Mouse (Mus musculus) ES-E14 (cell line): Measurements from ENCODE around the gene Gm10134. TPM values are rescaled to one million over a fixed set of nuclear protein-coding genes. Genes with fewer than 3 reads are reported as not detected.

Experiments
- DNase-seq: peaks from one replicate; pipeline ENCODE4 v3.0.0-alpha.2; 2013; ENCODE audit warnings: low read depth, low spot score
- H3K27ac ChIP-seq: 2 replicates; pipeline ENCODE4 v1.5.1; 2012; ENCODE audit warnings: low read depth, mild to moderate bottlenecking, low read length, moderate library complexity, mixed read lengths; ENCODE audit not compliant: poor library complexity, insufficient read depth, severe bottlenecking
- H3K36me3 ChIP-seq: 2 replicates; pipeline ENCODE4 v1.6.1; 2012; ENCODE audit warnings: mild to moderate bottlenecking, low read length, moderate library complexity, mixed read lengths; ENCODE audit not compliant: control insufficient read depth, poor library complexity, insufficient read depth, severe bottlenecking
- H3K4me1 ChIP-seq, 2 experiments: fragments of 150-350 bp in 1 of 2; sonication (generic) in 1 of 2; 2 replicates each; pipeline ENCODE4 v1.6.1; 2012; ENCODE audit warnings: low read length in 2 of 2, mild to moderate bottlenecking in 1 of 2, mixed read lengths in 1 of 2; ENCODE audit not compliant: control insufficient read depth in 2 of 2, insufficient read depth in 2 of 2, poor library complexity in 1 of 2
- H3K4me3 ChIP-seq, 2 experiments: fragments of 150-350 bp in 1 of 2; sonication (generic) in 1 of 2; 2 replicates each; pipeline ENCODE4 v1.5.1; 2012; ENCODE audit warnings: low read length in 2 of 2, low read depth in 1 of 2, mild to moderate bottlenecking in 1 of 2, mixed read lengths in 1 of 2; ENCODE audit not compliant: insufficient read depth in 1 of 2, poor library complexity in 1 of 2, severe bottlenecking in 1 of 2
- H3K9ac ChIP-seq: 2 replicates; pipeline ENCODE4 v1.6.1; 2012; ENCODE audit warnings: low read depth, mild to moderate bottlenecking, low read length, mixed read lengths; ENCODE audit not compliant: poor library complexity, insufficient read depth, severe bottlenecking
- H3K9me3 ChIP-seq: fragments of 150-350 bp; sonication (generic); 2 replicates; pipeline ENCODE4 v1.6.1; 2012; ENCODE audit warnings: low read depth, mild to moderate bottlenecking, low read length; ENCODE audit not compliant: control insufficient read depth, insufficient read depth
- CHD2 ChIP-seq: IDR thresholded peaks from 2 replicates; pipeline ENCODE4 v1.6.1; 2014; ENCODE audit warnings: mild to moderate bottlenecking, low read depth, low read length, inconsistent platforms
- HCFC1 ChIP-seq: IDR thresholded peaks from 2 replicates; pipeline ENCODE4 v1.6.1; 2012; ENCODE audit warnings: low read length, inconsistent platforms, borderline replicate concordance; ENCODE audit not compliant: insufficient read depth
- MAFK ChIP-seq: IDR thresholded peaks from 2 replicates; pipeline ENCODE4 v1.6.1; 2014; ENCODE audit warnings: mild to moderate bottlenecking, low read depth, low read length, inconsistent platforms; ENCODE audit not compliant: insufficient read depth
- ZC3H11A ChIP-seq: IDR thresholded peaks from 2 replicates; pipeline ENCODE4 v1.6.1; 2012; ENCODE audit warnings: low read depth, mild to moderate bottlenecking, inconsistent platforms, low read length, borderline replicate concordance
- ZNF384 ChIP-seq: IDR thresholded peaks from 2 replicates; pipeline ENCODE4 v1.6.1; 2012; ENCODE audit warnings: low read depth, low read length, inconsistent platforms
- in situ Hi-C, 2 experiments: fragments of 600-800 bp; cut with MboI; formaldehyde crosslinking; loops; one replicate each; pipeline ENCODE4 v1.15.1; 2025; ENCODE audit warnings: low sequenced_read_pairs in 2 of 2, inconsistent platforms in 1 of 2; ENCODE audit not compliant: unreplicated experiment in 2 of 2
- total RNA-seq: library from RNA; depleted of rRNA; stranded (reverse); fragments of 300-350 nt; gene quantifications from 2 replicates; pipeline ENCODE4 v1.2.3, GENCODE M21; 2012; rRNA removed

The Gm10134 gene
- 0.80 and 5.1 TPM in 2 replicates for total RNA-seq

DNA sequence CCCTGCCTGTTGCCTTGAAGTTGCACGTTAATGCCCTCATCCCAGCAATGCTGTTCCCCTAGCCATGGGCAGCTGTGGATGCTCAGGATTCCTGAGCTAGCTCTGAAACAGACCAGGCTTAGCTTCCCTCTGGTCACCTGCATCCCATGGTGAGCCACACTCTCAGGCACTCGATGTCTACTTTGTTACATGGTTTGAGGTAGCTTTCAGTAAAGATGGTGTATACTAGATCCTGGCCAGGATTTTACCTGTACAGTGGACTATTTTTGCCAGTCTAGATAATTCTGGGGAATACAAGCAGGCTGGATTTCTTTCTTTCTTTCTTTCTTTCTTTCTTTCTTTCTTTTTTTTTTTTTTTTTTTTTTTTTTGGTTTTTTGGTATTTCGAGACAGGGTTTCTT, at the start of gene Gm10134:
TSS of gene Gm10134 (plus strand) at position 301 of the 400 bp plus-strand sequence.
- Histone ChIP-seq H3K4me3 (peak within 1 kb of the TSS; percentile 40 to 43), H3K36me3 (no peaks in the 10 kb centered on the region), H3K9me3 (no peaks in the 10 kb centered on the region), H3K9ac (peak within 1 kb of the TSS; percentile 45; the same call in 1 of the 2 replicates), H3K27ac (peak within 1 kb of the TSS; percentile 78), H3K4me1 (peaks cover 4 to 14% of the 10 kb centered on the region in 2 experiments)
- no peak for DNase-seq
- in situ Hi-C loops: no loop called here
- no peak for TF ChIP-seq HCFC1
- TF ChIP-seq MAFK: no peak
- TF ChIP-seq ZNF384: peak; percentile 39; the same call in 1 of the 2 replicates

DNA sequence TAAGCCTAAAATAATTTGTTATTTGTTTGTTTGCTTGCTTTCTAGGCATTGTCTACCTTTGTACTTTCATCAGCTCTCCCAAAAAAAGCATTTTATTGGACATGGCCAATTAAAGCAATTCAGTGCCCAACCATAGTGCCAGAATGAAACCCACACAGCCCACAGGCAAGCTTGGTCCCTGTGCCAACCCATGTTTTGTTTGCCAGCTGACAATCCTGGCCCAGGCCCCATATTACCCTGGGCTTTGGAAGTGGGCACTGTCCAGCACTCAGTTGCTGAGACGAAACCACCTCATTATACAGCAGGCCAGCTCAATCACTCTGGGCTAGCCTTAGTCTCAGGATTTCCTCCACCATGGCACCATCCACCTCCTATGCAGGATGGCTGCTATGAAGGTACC, 49.3 kb upstream of the Gm10134 start:
- no peak for DNase-seq
- no peak for TF ChIP-seq CHD2
- Histone ChIP-seq H3K4me1 (peaks cover 0 to 4% of the 10 kb centered on the region in 2 experiments; a peak in 1 of 4 replicates), H3K4me3 (no peak overlapping the region), H3K36me3 (peaks cover under 1% of the 10 kb centered on the region; the same call in 1 of the 2 replicates), H3K9me3 (no peaks in the 10 kb centered on the region), H3K9ac (no peak overlapping the region), H3K27ac (no peak overlapping the region)
- in situ Hi-C loops: no loop called here

DNA sequence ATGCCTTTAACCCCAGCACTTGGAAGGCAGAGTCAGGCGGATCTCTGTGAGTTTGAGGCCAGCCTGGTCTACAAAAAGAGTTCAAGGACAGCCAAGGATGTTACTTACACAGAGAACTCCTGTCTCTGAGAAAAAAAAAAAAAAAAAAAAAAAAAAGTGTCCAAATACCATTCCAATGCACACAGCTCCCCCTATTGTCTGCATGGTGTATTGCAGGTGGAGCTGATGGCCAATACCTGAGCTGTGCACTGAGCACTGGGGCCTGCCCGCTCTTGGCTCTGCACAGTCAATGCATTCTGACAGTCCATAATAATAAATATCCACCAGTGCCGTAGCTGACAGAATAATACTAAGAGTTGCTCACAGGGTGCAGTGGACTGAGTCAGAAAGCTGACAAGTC, 42.0 kb upstream of the Gm10134 start:
- no peak overlapping the region for H3K9ac ChIP-seq
- in situ Hi-C loops: no loop called here
- peaks cover 4% of the 10 kb centered on the region; the same call in 1 of the 2 replicates for H3K36me3 ChIP-seq
- no peaks in the 10 kb centered on the region for H3K9me3 ChIP-seq
- DNase-seq: peak; percentile 84
- TF ChIP-seq ZC3H11A (peak; percentile 35; the same call in 1 of the 2 replicates), ZNF384 (peak; percentile 100), CHD2 (no peak), HCFC1 (0 out of 2 replicates have a peak, but pooled peaks have one; percentile 20), MAFK (peak; percentile 41; the same call in 1 of the 2 replicates)
- peaks cover 4 to 10% of the 10 kb centered on the region in 2 experiments; a peak in 3 of 4 replicates for H3K4me1 ChIP-seq
- no peak overlapping the region for H3K27ac ChIP-seq
- H3K4me3 ChIP-seq: no peak overlapping the region; a peak in 1 of 4 replicates

DNA sequence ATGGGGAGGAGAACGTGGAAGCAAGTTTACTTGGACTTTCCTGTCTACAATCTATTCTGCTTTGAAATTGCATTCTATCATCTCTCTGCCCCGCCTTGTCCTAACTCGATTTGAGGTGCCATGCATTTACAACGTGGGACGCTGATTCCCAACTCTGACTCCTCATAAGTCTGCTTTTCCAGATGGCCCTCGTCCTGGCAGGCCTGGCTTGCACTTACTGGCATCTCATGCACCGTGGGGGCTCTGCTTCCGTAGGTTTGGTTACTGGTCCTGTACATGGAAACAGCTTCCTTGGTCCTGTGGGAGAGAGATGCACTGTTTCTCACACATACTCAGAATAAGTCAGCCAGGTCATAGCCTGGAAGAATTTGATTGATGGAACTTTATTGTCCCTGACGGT, 41.0 kb upstream of the Gm10134 start:
- Histone ChIP-seq H3K4me1 (peaks cover 4 to 15% of the 10 kb centered on the region in 2 experiments; a peak in 3 of 4 replicates), H3K36me3 (peaks cover 13% of the 10 kb centered on the region), H3K9ac (no peak overlapping the region), H3K9me3 (no peaks in the 10 kb centered on the region), H3K4me3 (no peak overlapping the region), H3K27ac (no peak overlapping the region)
- in situ Hi-C loops: no loop called here
- no peak for DNase-seq
- TF ChIP-seq HCFC1: no peak
- TF ChIP-seq ZNF384: no peak
- no peak for TF ChIP-seq MAFK
- TF ChIP-seq ZC3H11A: no peak
- TF ChIP-seq CHD2: no peak

DNA sequence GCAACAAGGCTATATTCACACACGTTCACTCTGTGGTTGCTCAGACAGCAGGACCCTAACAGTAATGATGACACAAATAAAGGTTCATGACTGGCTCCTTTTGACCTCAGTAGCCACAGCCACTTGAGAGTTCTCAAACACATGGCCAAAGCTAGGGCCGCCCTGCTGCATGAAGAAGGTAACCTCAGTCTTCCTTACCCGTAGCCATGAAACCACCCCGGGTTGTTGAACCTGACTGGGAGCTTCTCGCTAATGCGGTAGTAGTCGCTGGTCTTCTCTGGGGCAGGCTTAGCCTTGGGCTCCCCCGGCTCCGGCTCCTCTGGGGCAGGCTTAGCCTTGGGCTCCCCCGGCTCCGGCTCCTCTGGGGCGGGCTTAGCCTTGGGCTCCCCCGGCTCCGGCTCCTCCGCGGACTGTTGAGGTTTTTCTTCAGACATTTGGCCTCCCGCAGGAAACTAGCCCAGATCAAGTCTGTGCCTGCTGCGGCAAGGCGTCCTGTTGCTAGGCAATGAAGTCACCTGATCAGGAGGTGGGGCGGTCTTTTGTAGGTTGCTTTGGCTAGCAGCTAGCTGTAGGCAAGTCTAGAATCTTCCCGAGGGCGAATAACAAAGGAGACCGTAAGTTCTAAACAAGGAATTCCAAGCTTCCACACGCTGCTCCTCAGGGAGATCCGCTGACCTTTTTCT, 39.9 kb upstream of the Gm10134 start, which contains the start of gene 1700007K13Rik:
TSS of gene 1700007K13Rik (minus strand) at position 497 of the 683 bp plus-strand sequence.
- H3K9me3 ChIP-seq: no peaks in the 10 kb centered on the region
- in situ Hi-C loops: no loop called here
- no peak for TF ChIP-seq HCFC1

More for the DNA sequence above, 39.9 kb upstream of the Gm10134 start, which contains the start of gene 1700007K13Rik:
- H3K27ac ChIP-seq: peak within 1 kb of the TSS; percentile 48; the same call in 1 of the 2 replicates
- peak; percentile 90 for DNase-seq
- peaks cover 4 to 15% of the 10 kb centered on the region in 2 experiments; a peak in 3 of 4 replicates for H3K4me1 ChIP-seq
- H3K4me3 ChIP-seq: peak within 1 kb of the TSS; percentile 63 to 68
- H3K36me3 ChIP-seq: peaks cover 14% of the 10 kb centered on the region
- H3K9ac ChIP-seq: peak within 1 kb of the TSS; percentile 64
